Mouse (Mus musculus) megakaryocyte-erythroid progenitor cell, adult 5-6 weeks (primary cell): Measurements from ENCODE around the gene Gas2l2. TPM values are rescaled to one million over a fixed set of nuclear protein-coding genes. Genes with fewer than 3 reads are reported as not detected.

Source experiments
- ATAC-seq: replicated peaks from 2 replicates; pipeline ENCODE4 v1.8.0; 2016; ENCODE audit warnings: mild to moderate bottlenecking, inconsistent platforms; ENCODE audit not compliant: severe bottlenecking, poor library complexity, low FRiP score, low TSS enrichment
- total RNA-seq, 2 experiments: library from RNA; stranded (forward) in 1 of 2; stranded (reverse) in 1 of 2; fragments of 200-1000, 215-1000 nt in 1 of 2; fragments of >200 nt in 1 of 2; fragmentation: Nextera tagmentation in 1 of 2; gene quantifications; 2 replicates each; pipeline ENCODE4 v1.2.3; 2014 to 2017

The Gas2l2 gene
- total RNA-seq, 2 experiments from 2014 or later, result not detected

- no peak for ATAC-seq
Measured at GRCm38 (mm10) chr11:83408242-83408641, 21.0 kb downstream of the Gas2l2 start.

- no peak for ATAC-seq
Measured at GRCm38 (mm10) chr11:83406391-83406790, 22.9 kb downstream of the Gas2l2 start.

- ATAC-seq, result no peak
Measured at GRCm38 (mm10) chr11:83403787-83404186, 25.5 kb downstream of the Gas2l2 start.

GRCm38 (mm10) chr11:83398724-83399123, 30.5 kb downstream of the Gas2l2 start:
- ATAC-seq, result no peak

GRCm38 (mm10) chr11:83397626-83398025, 31.6 kb downstream of the Gas2l2 start:
- no peak for ATAC-seq

GRCm38 (mm10) chr11:83394802-83395439, 34.3 kb downstream of the Gas2l2 start:
- ATAC-seq, result no peak

- ATAC-seq, result no peak
Measured at GRCm38 (mm10) chr11:83393062-83393461, 36.2 kb downstream of the Gas2l2 start.

GRCm38 (mm10) chr11:83383532-83383887, 45.7 kb downstream of the Gas2l2 start:
- ATAC-seq, result no peak

- ATAC-seq, result no peak
Measured at GRCm38 (mm10) chr11:83382876-83383531, 46.3 kb downstream of the Gas2l2 start.

- ATAC-seq, result peak; percentile 74
Measured at GRCm38 (mm10) chr11:83379745-83380341, 49.4 kb downstream of the Gas2l2 start.

Other genes with a start within 250 kb of the Gas2l2 start
- gene Slfn3, start 238.1 kb downstream of the Gas2l2 start, total RNA-seq (2014; fragmentation: Nextera tagmentation), result 15.3 and 24.2 TPM in 2 replicates
- 33.5 and 38.0 TPM in 2 replicates for gene Slfn3, start 238.1 kb downstream of the Gas2l2 start, total RNA-seq (2017)
- gene Slfn14, start 142.7 kb downstream of the Gas2l2 start, total RNA-seq (2014; fragmentation: Nextera tagmentation), result not detected in 2 replicates
- 0.28 TPM in 1 of 2 replicates, not detected in the other for gene Slfn14, start 142.7 kb downstream of the Gas2l2 start, total RNA-seq (2017)
- 74.0 and 74.2 TPM in 2 replicates for gene Ap2b1, start 130.4 kb downstream of the Gas2l2 start, total RNA-seq (2014; fragmentation: Nextera tagmentation)
- 61.2 and 65.4 TPM in 2 replicates for gene Ap2b1, start 130.4 kb downstream of the Gas2l2 start, total RNA-seq (2017)
- gene Pex12, start 126.9 kb downstream of the Gas2l2 start, total RNA-seq (2014; fragmentation: Nextera tagmentation), result 7.6 and 10.1 TPM in 2 replicates
- 9.5 and 9.6 TPM in 2 replicates for gene Pex12, start 126.9 kb downstream of the Gas2l2 start, total RNA-seq (2017)
- gene Rasl10b, start 20.3 kb downstream of the Gas2l2 start, total RNA-seq (2014; fragmentation: Nextera tagmentation), result not detected in 2 replicates
- 0.19 TPM in 1 of 2 replicates, not detected in the other for gene Rasl10b, start 20.3 kb downstream of the Gas2l2 start, total RNA-seq (2017)
- gene 1700020L24Rik, start 8.2 kb upstream of the Gas2l2 start, total RNA-seq (2014; fragmentation: Nextera tagmentation), result 2.6 TPM in 1 of 2 replicates, not detected in the other
- not detected in 2 replicates for gene 1700020L24Rik, start 8.2 kb upstream of the Gas2l2 start, total RNA-seq (2017)
- 0.37 TPM in 1 of 2 replicates, not detected in the other for gene Mmp28, start 33.6 kb upstream of the Gas2l2 start, total RNA-seq (2014; fragmentation: Nextera tagmentation)
- gene Mmp28, start 33.6 kb upstream of the Gas2l2 start, total RNA-seq (2017), result 0.19 and 0.42 TPM in 2 replicates
- 60.9 and 72.5 TPM in 2 replicates for gene Taf15, start 43.6 kb upstream of the Gas2l2 start, total RNA-seq (2014; fragmentation: Nextera tagmentation)
- 24.0 and 32.8 TPM in 2 replicates for gene Taf15, start 43.6 kb upstream of the Gas2l2 start, total RNA-seq (2017)
- gene Heatr9, start 92.7 kb upstream of the Gas2l2 start, total RNA-seq (2014; fragmentation: Nextera tagmentation), result not detected in 2 replicates
- gene Heatr9, start 92.7 kb upstream of the Gas2l2 start, total RNA-seq (2017), result not detected in 2 replicates
- gene Ccl5, start 101.1 kb upstream of the Gas2l2 start, total RNA-seq (2014; fragmentation: Nextera tagmentation), result 8.9 and 46.6 TPM in 2 replicates
- 5.6 and 32.4 TPM in 2 replicates for gene Ccl5, start 101.1 kb upstream of the Gas2l2 start, total RNA-seq (2017)
- not detected in 2 replicates for gene Ccl9, start 149.2 kb upstream of the Gas2l2 start, total RNA-seq (2014; fragmentation: Nextera tagmentation)
- 0.70 and 10.4 TPM in 2 replicates for gene Ccl9, start 149.2 kb upstream of the Gas2l2 start, total RNA-seq (2017)
- not detected in 2 replicates for gene Ccl6, start 163.6 kb upstream of the Gas2l2 start, total RNA-seq (2014; fragmentation: Nextera tagmentation)
- 0.84 and 4.1 TPM in 2 replicates for gene Ccl6, start 163.6 kb upstream of the Gas2l2 start, total RNA-seq (2017)
- gene Rpl9-ps1, start 216.2 kb upstream of the Gas2l2 start, total RNA-seq (2014; fragmentation: Nextera tagmentation), result not detected in 2 replicates
- not detected in 2 replicates for gene Rpl9-ps1, start 216.2 kb upstream of the Gas2l2 start, total RNA-seq (2017)
- gene Ccl3, start 219.9 kb upstream of the Gas2l2 start, total RNA-seq (2014; fragmentation: Nextera tagmentation), result not detected in 2 replicates
- gene Ccl3, start 219.9 kb upstream of the Gas2l2 start, total RNA-seq (2017), result 13.6 and 17.1 TPM in 2 replicates
- 1.7 TPM in 1 of 2 replicates, not detected in the other for gene Ccl4, start 233.1 kb upstream of the Gas2l2 start, total RNA-seq (2014; fragmentation: Nextera tagmentation)
- 10.9 and 16.2 TPM in 2 replicates for gene Ccl4, start 233.1 kb upstream of the Gas2l2 start, total RNA-seq (2017)